Mouse (Mus musculus) CD4-positive, CD25-positive, alpha-beta regulatory T cell, adult 2 months (primary cell): Measurements from ENCODE around the gene Hdx.

Experiments
- DNase-seq: peaks from one replicate; pipeline ENCODE4 v3.0.0-alpha.2; 2012; ENCODE audit warnings: low read depth, low spot score

Gene Hdx

GRCm38 (mm10) chrX:111696356-111697282, at the start of gene Hdx:
Gene Hdx (minus strand): TSS chrX:111697079.
- DNase-seq: peak; percentile 0

- DNase-seq: no peak
Measured at GRCm38 (mm10) chrX:111685665-111686064, 11.2 kb downstream of the Hdx start.

GRCm38 (mm10) chrX:111671685-111672084, 25.2 kb downstream of the Hdx start:
- no peak for DNase-seq

- DNase-seq: no peak
Measured at GRCm38 (mm10) chrX:111660381-111660780, 36.5 kb downstream of the Hdx start.

- no peak for DNase-seq
Measured at GRCm38 (mm10) chrX:111658671-111659070, 38.2 kb downstream of the Hdx start.

- DNase-seq: no peak
Measured at GRCm38 (mm10) chrX:111644945-111645344, 51.9 kb downstream of the Hdx start.

- no peak for DNase-seq
Measured at GRCm38 (mm10) chrX:111640616-111641015, 56.3 kb downstream of the Hdx start.

GRCm38 (mm10) chrX:111597631-111598161, 99.2 kb downstream of the Hdx start:
- DNase-seq: no peak

GRCm38 (mm10) chrX:111587616-111588015, 109.3 kb downstream of the Hdx start:
- DNase-seq: no peak

GRCm38 (mm10) chrX:111577044-111577443, 119.8 kb downstream of the Hdx start:
- DNase-seq: no peak

- DNase-seq: no peak
Measured at GRCm38 (mm10) chrX:111537859-111538258, 159.0 kb downstream of the Hdx start, which contains the start of gene Rps6ka6. Gene Rps6ka6 (minus strand): TSS chrX:111537959.
